Mouse (Mus musculus) forebrain, embryonic 14.5 days (tissue): ENCODE data around the gene Dlg2. TPM values are rescaled to one million over a fixed set of nuclear protein-coding genes. Genes with fewer than 3 reads are reported as not detected.

Experiments used
- ATAC-seq: fragments of 200-750 bp; cut with Nextera tagmentation; 2 replicates; pipeline ENCODE4 v1.8.0; 2017; ENCODE audit warnings: mild to moderate bottlenecking, moderate library complexity
- DNase-seq: peaks from one replicate; pipeline ENCODE4 v3.0.0-alpha.2; 2015; ENCODE audit warnings: low spot score
- H3K27ac ChIP-seq: fragments of 300-500 bp; sonication (generic); 2 replicates; pipeline ENCODE4 v1.5.1; 2014; ENCODE audit warnings: low read depth, mild to moderate bottlenecking, control low read depth, low read length, moderate library complexity
- H3K27me3 ChIP-seq: fragments of 300-500 bp; sonication (generic); replicated peaks from 2 replicates; pipeline ENCODE4 v1.6.1; 2014; ENCODE audit warnings: low read length, control low read depth, mixed read lengths; ENCODE audit not compliant: control insufficient read depth, insufficient read depth
- H3K36me3 ChIP-seq: fragments of 300-500 bp; sonication (generic); 2 replicates; pipeline ENCODE4 v1.6.1; 2014; ENCODE audit warnings: low read length, control low read depth; ENCODE audit not compliant: control insufficient read depth, insufficient read depth
- H3K4me1 ChIP-seq: fragments of 300-500 bp; sonication (generic); 2 replicates; pipeline ENCODE4 v1.6.1; 2014; ENCODE audit warnings: antibody characterized with exemption, low read length, control low read depth; ENCODE audit not compliant: control insufficient read depth, insufficient read depth
- H3K4me2 ChIP-seq: fragments of 300-500 bp; sonication (generic); 2 replicates; pipeline ENCODE4 v1.6.1; 2014; ENCODE audit warnings: mild to moderate bottlenecking, control low read depth, low read length
- H3K4me3 ChIP-seq: fragments of 300-500 bp; sonication (generic); 2 replicates; pipeline ENCODE4 v1.5.1; 2014; ENCODE audit warnings: low read depth, low read length, control low read depth
- H3K9ac ChIP-seq: fragments of 300-500 bp; sonication (generic); 2 replicates; pipeline ENCODE4 v1.6.1; 2014; ENCODE audit warnings: mild to moderate bottlenecking, low read length, control low read depth, moderate library complexity
- H3K9me3 ChIP-seq: fragments of 300-500 bp; sonication (generic); replicated peaks from 2 replicates; pipeline ENCODE4 v1.6.1; 2016; ENCODE audit warnings: low read length, control low read depth, mixed read lengths; ENCODE audit not compliant: control insufficient read depth
- WGBS: fragments of 180-500 bp; shearing (Covaris S2); extraction: QIAGEN DNeasy Blood & Tissue Kit; methylation state at CpG from one replicate; pipeline ENCODE4 v1.1.7; 2014; 5-methylcytosine and 5-hydroxymethylcytosine counted together
- polyA plus RNA-seq: library from polyadenylated mRNA; unstranded; fragments of >200 nt; fragmentation: Nextera tagmentation; extraction: Ambion mirVana; gene quantifications from 2 replicates; pipeline ENCODE4 v1.2.1, GENCODE M21; 2014

Gene Dlg2
- polyA plus RNA-seq, 1 experiment from 2014 or later = 17.9 TPM

- WGBS = 85% methylated on average over 1 of the region's 1 CpGs
- H3K4me2 ChIP-seq = no peak overlapping the region
Observed at GRCm38 (mm10) chr7:92319469-92319868, 1843.0 kb downstream of the Dlg2 start.

GRCm38 (mm10) chr7:92320181-92320580 is 1843.7 kb downstream of the Dlg2 start:
- DNase-seq (no peak), ATAC-seq (no peak)
- Histone ChIP-seq H3K9me3 (no peaks in the 10 kb centered on the region), H3K4me2 (no peak overlapping the region), H3K4me1 (no peaks in the 10 kb centered on the region), H3K27ac (no peak overlapping the region), H3K4me3 (no peak overlapping the region), H3K27me3 (no peaks in the 10 kb centered on the region), H3K36me3 (no peaks in the 10 kb centered on the region), H3K9ac (no peak overlapping the region)

More at GRCm38 (mm10) chr7:92319469-92319868, 1843.0 kb downstream of the Dlg2 start:
- H3K9ac ChIP-seq = no peak overlapping the region
- ATAC-seq (no peak), DNase-seq (no peak)
- H3K4me3 ChIP-seq = no peak overlapping the region
- H3K4me1 ChIP-seq = no peaks in the 10 kb centered on the region
- no peaks in the 10 kb centered on the region for H3K27me3 ChIP-seq
- H3K27ac ChIP-seq = no peak overlapping the region
- no peaks in the 10 kb centered on the region for H3K9me3 ChIP-seq
- H3K36me3 ChIP-seq = no peaks in the 10 kb centered on the region

- Histone ChIP-seq H3K9me3 (no peaks in the 10 kb centered on the region), H3K4me3 (no peak overlapping the region), H3K27me3 (no peaks in the 10 kb centered on the region), H3K4me1 (no peaks in the 10 kb centered on the region), H3K9ac (no peak overlapping the region), H3K36me3 (no peaks in the 10 kb centered on the region), H3K4me2 (no peak overlapping the region), H3K27ac (no peak overlapping the region)
- ATAC-seq = no peak
- WGBS = 86% methylated on average over 2 of the region's 2 CpGs
- no peak for DNase-seq
Observed at GRCm38 (mm10) chr7:92321786-92322185, 1845.3 kb downstream of the Dlg2 start.

GRCm38 (mm10) chr7:92322342-92323069 is 1846.0 kb downstream of the Dlg2 start:
- H3K4me3 ChIP-seq = no peak overlapping the region
- no peaks in the 10 kb centered on the region for H3K9me3 ChIP-seq
- ATAC-seq = no peak
- WGBS = 74% methylated on average over 13 of the region's 13 CpGs
- H3K27me3 ChIP-seq = no peaks in the 10 kb centered on the region
- no peaks in the 10 kb centered on the region for H3K4me1 ChIP-seq
- no peak overlapping the region for H3K9ac ChIP-seq
- no peak for DNase-seq
- H3K36me3 ChIP-seq = no peaks in the 10 kb centered on the region
- no peak overlapping the region for H3K4me2 ChIP-seq
- H3K27ac ChIP-seq = no peak overlapping the region

- no peak overlapping the region for H3K4me3 ChIP-seq
- no peaks in the 10 kb centered on the region for H3K4me1 ChIP-seq
- DNase-seq (peak; percentile 46), ATAC-seq (peak; percentile 60)
- H3K36me3 ChIP-seq = no peaks in the 10 kb centered on the region
- H3K9ac ChIP-seq = no peak overlapping the region
- no peak overlapping the region for H3K4me2 ChIP-seq
- 48% methylated on average over 4 of the region's 4 CpGs for WGBS
- H3K27me3 ChIP-seq = no peaks in the 10 kb centered on the region
- no peak overlapping the region for H3K27ac ChIP-seq
- H3K9me3 ChIP-seq = no peaks in the 10 kb centered on the region
Observed at GRCm38 (mm10) chr7:92323710-92324109, 1847.2 kb downstream of the Dlg2 start.

GRCm38 (mm10) chr7:92327343-92327896 is 1850.9 kb downstream of the Dlg2 start:
- ATAC-seq (no peak), DNase-seq (no peak)
- Histone ChIP-seq H3K4me3 (no peak overlapping the region), H3K9ac (no peak overlapping the region), H3K27ac (no peak overlapping the region), H3K4me1 (no peaks in the 10 kb centered on the region), H3K27me3 (no peaks in the 10 kb centered on the region), H3K9me3 (no peaks in the 10 kb centered on the region), H3K4me2 (no peak overlapping the region), H3K36me3 (no peaks in the 10 kb centered on the region)
- WGBS = 40% methylated on average over 2 of the region's 2 CpGs

- Histone ChIP-seq H3K9ac (no peak overlapping the region), H3K27ac (no peak overlapping the region), H3K9me3 (no peaks in the 10 kb centered on the region), H3K4me1 (no peaks in the 10 kb centered on the region), H3K27me3 (no peaks in the 10 kb centered on the region), H3K4me2 (no peak overlapping the region), H3K36me3 (no peaks in the 10 kb centered on the region), H3K4me3 (no peak overlapping the region)
- no peak for DNase-seq
- no peak for ATAC-seq
- 73% methylated on average over 5 of the region's 5 CpGs for WGBS
Observed at GRCm38 (mm10) chr7:92333220-92333898, 1856.9 kb downstream of the Dlg2 start.

GRCm38 (mm10) chr7:92356542-92356941 is 1880.1 kb downstream of the Dlg2 start:
- no peak for ATAC-seq
- no peak for DNase-seq
- Histone ChIP-seq H3K27ac (no peak overlapping the region), H3K9ac (no peak overlapping the region), H3K4me3 (no peak overlapping the region), H3K27me3 (no peaks in the 10 kb centered on the region), H3K4me2 (no peak overlapping the region), H3K4me1 (no peaks in the 10 kb centered on the region), H3K9me3 (no peaks in the 10 kb centered on the region), H3K36me3 (no peaks in the 10 kb centered on the region)
- WGBS = 75% methylated on average over 3 of the region's 3 CpGs

GRCm38 (mm10) chr7:92363386-92363785 is 1886.9 kb downstream of the Dlg2 start:
- WGBS = 73% methylated on average over 3 of the region's 3 CpGs
- Histone ChIP-seq H3K27ac (no peak overlapping the region), H3K27me3 (no peaks in the 10 kb centered on the region), H3K9ac (no peak overlapping the region), H3K9me3 (no peaks in the 10 kb centered on the region), H3K36me3 (no peaks in the 10 kb centered on the region), H3K4me3 (no peak overlapping the region), H3K4me1 (no peaks in the 10 kb centered on the region; the same call in 1 of the 2 replicates), H3K4me2 (no peak overlapping the region)
- ATAC-seq = no peak
- no peak for DNase-seq
